Comparison of ENCODE assay signal across 12 mouse cellular contexts in genomic region chr11:8539593-8540265, GRCm38 (mm10).
DNase-seq lines count a peak whose midpoint lies in the region; ATAC-seq and TF ChIP-seq lines count a peak whose summit lies in the region.
"Had no signal": no experiment of that assay in that cellular context is flagged by ENCODE, and none has a peak within 500 bp of the region (broad histone marks: within the 10 kb centered on the region; RNA-seq: fewer than 3 reads in every experiment).

No protein-coding gene starts in this region.

- no peak overlapping the region for H3K4me3 ChIP-seq in kidney, postnatal 0 days (replicated peaks; ENCODE audit: low read depth, low read length)
- H3K4me3 ChIP-seq: heart, embryonic 15.5 days had no signal

- WGBS in kidney, postnatal 0 days = 47% methylated on average over 8 of the region's 8 CpGs

- no peaks in the 10 kb centered on the region for H3K9me3 ChIP-seq in kidney, postnatal 0 days (replicated peaks; ENCODE audit: low read length)
- H3K9me3 ChIP-seq: heart, embryonic 15.5 days had no signal

- peaks cover 10% of the 10 kb centered on the region for H3K4me1 ChIP-seq in kidney, postnatal 0 days (replicated peaks; ENCODE audit: insufficient read depth, low read length)

- H3K27ac ChIP-seq in kidney, postnatal 0 days = peak overlapping the region; percentile 44; the same call in 1 of the 2 replicates
- H3K27ac ChIP-seq: heart, embryonic 15.5 days; macrophage had no signal

- peak; percentile 41 for DNase-seq in kidney, adult 9 months
- no peak for DNase-seq in kidney, postnatal 36 days
- peak; percentile 85 for DNase-seq in 3T3-L1 (ENCODE audit: low read depth, low spot score)
- peak; percentile 88 for DNase-seq in NIH3T3 (ENCODE audit: low read depth)
- DNase-seq in kidney, postnatal 0 days (ENCODE audit: low spot score) = peak; percentile 74
- no peak for DNase-seq in T-cell, adult 2 months (ENCODE audit: low spot score)
- DNase-seq: cerebellum, adult 9-10 months; gastrocnemius, postnatal 25 days; right cerebral cortex, postnatal 4 days had no signal

- H3K4me2 ChIP-seq in kidney, postnatal 0 days (ENCODE audit: low read length) = no peak overlapping the region
- H3K4me2 ChIP-seq: heart, embryonic 15.5 days had no signal

- H3K36me3 ChIP-seq in kidney, postnatal 0 days (ENCODE audit: insufficient read depth, low read length) = peaks cover 17% of the 10 kb centered on the region
- H3K36me3 ChIP-seq: heart, embryonic 15.5 days had no signal

- H3K9ac ChIP-seq in kidney, postnatal 0 days (ENCODE audit: low read depth, low read length) = no peak overlapping the region
- H3K9ac ChIP-seq: heart, embryonic 15.5 days had no signal

- H3K27me3 ChIP-seq in kidney, postnatal 0 days (ENCODE audit: insufficient read depth, low read length) = no peaks in the 10 kb centered on the region
- H3K27me3 ChIP-seq: heart, embryonic 15.5 days had no signal

- no peak for TF ChIP-seq CTCF in kidney, postnatal 0 days (IDR thresholded peaks at IDR 0.05; ENCODE audit: low read depth)

- ATAC-seq in kidney, postnatal 0 days (replicated peaks; ENCODE audit: low FRiP score, low read depth) = no peak
- no peak for ATAC-seq in activated CD4-positive, CD25-positive, alpha-beta regulatory T cell, adult 4 months

Comparison
In these comparisons a context has a peak if more than half of its experiments do, and no peak if none do; other contexts are left out.
1. DNase-seq: peak in kidney, adult 9 months (single experiment), 3T3-L1 (single experiment), NIH3T3 (single experiment) and kidney, postnatal 0 days (single experiment); none in kidney, postnatal 36 days (0 of 2) and T-cell, adult 2 months (single experiment).